Mouse (Mus musculus): ENCODE results near the gene Ncf1. TPM values are rescaled to one million over a fixed set of nuclear protein-coding genes. Genes with fewer than 3 reads are reported as not detected.

Gene Ncf1
- polyA plus RNA-seq, 1 experiment: 3.0 TPM

- no peak for TF ChIP-seq POLR2A (IDR thresholded peaks at IDR 0.05; ENCODE audit: borderline replicate concordance, insufficient read depth, low read length)
- Histone ChIP-seq H3K27ac (ENCODE audit: insufficient read depth, low read length) (no peak overlapping the region), H3K27me3 (ENCODE audit: control insufficient read depth, insufficient read depth, low read length) (no peaks in the 10 kb centered on the region), H3K4me3 (replicated peaks; ENCODE audit: insufficient read depth, low read depth, low read length) (no peak overlapping the region), H3K4me1 (ENCODE audit: control insufficient read depth, insufficient read depth, low read length) (no peaks in the 10 kb centered on the region)
- 73% methylated on average over 30 of the region's 30 CpGs for WGBS
- DNase-seq: no peak
Measured at GRCm38 (mm10) chr5:134225110-134225901, 4.1 kb downstream of the Ncf1 start.

GRCm38 (mm10) chr5:134221708-134222150 lies 7.7 kb downstream of the Ncf1 start:
- TF ChIP-seq CTCF (IDR thresholded peaks at IDR 0.05; ENCODE audit: borderline replicate concordance, insufficient read depth, low read depth, low read length): no peak
- no peak for TF ChIP-seq POLR2A (IDR thresholded peaks at IDR 0.05; ENCODE audit: borderline replicate concordance, insufficient read depth, low read length)
- DNase-seq: no peak
- H3K4me3 ChIP-seq (replicated peaks; ENCODE audit: insufficient read depth, low read depth, low read length): no peak overlapping the region
- no peaks in the 10 kb centered on the region for H3K27me3 ChIP-seq (ENCODE audit: control insufficient read depth, insufficient read depth, low read length)
- no peaks in the 10 kb centered on the region for H3K4me1 ChIP-seq (ENCODE audit: control insufficient read depth, insufficient read depth, low read length)
- 6% methylated on average over 36 of the region's 36 CpGs for WGBS
- no peak overlapping the region for H3K27ac ChIP-seq (ENCODE audit: insufficient read depth, low read length)

- no peak for DNase-seq
- 60% methylated on average over 4 of the region's 4 CpGs for whole genome bisulfite sequencing
- H3K27me3 ChIP-seq (ENCODE audit: control insufficient read depth, insufficient read depth, low read length): no peaks in the 10 kb centered on the region
- TF ChIP-seq CTCF (IDR thresholded peaks at IDR 0.05; ENCODE audit: borderline replicate concordance, insufficient read depth, low read depth, low read length): no peak
- no peak for TF ChIP-seq POLR2A (IDR thresholded peaks at IDR 0.05; ENCODE audit: borderline replicate concordance, insufficient read depth, low read length)
- H3K4me1 ChIP-seq (ENCODE audit: control insufficient read depth, insufficient read depth, low read length): no peaks in the 10 kb centered on the region
- no peak overlapping the region for H3K4me3 ChIP-seq (replicated peaks; ENCODE audit: insufficient read depth, low read depth, low read length)
- H3K27ac ChIP-seq (ENCODE audit: insufficient read depth, low read length): no peak overlapping the region
Measured at GRCm38 (mm10) chr5:134221278-134221677, 8.1 kb downstream of the Ncf1 start.

- no peak for DNase-seq
- Histone ChIP-seq H3K4me3 (replicated peaks; ENCODE audit: insufficient read depth, low read depth, low read length) (no peak overlapping the region), H3K27me3 (ENCODE audit: control insufficient read depth, insufficient read depth, low read length) (no peaks in the 10 kb centered on the region), H3K4me1 (ENCODE audit: control insufficient read depth, insufficient read depth, low read length) (no peaks in the 10 kb centered on the region), H3K27ac (ENCODE audit: insufficient read depth, low read length) (no peak overlapping the region)
- no peak for TF ChIP-seq CTCF (IDR thresholded peaks at IDR 0.05; ENCODE audit: borderline replicate concordance, insufficient read depth, low read depth, low read length)
- TF ChIP-seq POLR2A (IDR thresholded peaks at IDR 0.05; ENCODE audit: borderline replicate concordance, insufficient read depth, low read length): no peak
- 89% methylated on average over 7 of the region's 7 CpGs for WGBS
Measured at GRCm38 (mm10) chr5:134217900-134218299, 11.5 kb downstream of the Ncf1 start.

- TF ChIP-seq POLR2A (IDR thresholded peaks at IDR 0.05; ENCODE audit: borderline replicate concordance, insufficient read depth, low read length) (no peak), CTCF (IDR thresholded peaks at IDR 0.05; ENCODE audit: borderline replicate concordance, insufficient read depth, low read depth, low read length) (no peak)
- no peak for DNase-seq
- WGBS: 9% methylated on average over 12 of the region's 12 CpGs
- Histone ChIP-seq H3K4me3 (replicated peaks; ENCODE audit: insufficient read depth, low read depth, low read length) (no peak overlapping the region), H3K27me3 (ENCODE audit: control insufficient read depth, insufficient read depth, low read length) (no peaks in the 10 kb centered on the region), H3K4me1 (ENCODE audit: control insufficient read depth, insufficient read depth, low read length) (no peaks in the 10 kb centered on the region), H3K27ac (ENCODE audit: insufficient read depth, low read length) (no peak overlapping the region)
Measured at GRCm38 (mm10) chr5:134214021-134214806, 15.2 kb downstream of the Ncf1 start.

- no peak for TF ChIP-seq CTCF (IDR thresholded peaks at IDR 0.05; ENCODE audit: borderline replicate concordance, insufficient read depth, low read depth, low read length)
- WGBS: 41% methylated on average over 11 of the region's 11 CpGs
- no peak overlapping the region for H3K4me3 ChIP-seq (replicated peaks; ENCODE audit: insufficient read depth, low read depth, low read length)
Measured at GRCm38 (mm10) chr5:134209931-134210554, 19.4 kb downstream of the Ncf1 start.

GRCm38 (mm10) chr5:134206721-134207120 lies 22.7 kb downstream of the Ncf1 start:
- H3K4me3 ChIP-seq (replicated peaks; ENCODE audit: insufficient read depth, low read depth, low read length): no peak overlapping the region
- no peaks in the 10 kb centered on the region for H3K4me1 ChIP-seq (ENCODE audit: control insufficient read depth, insufficient read depth, low read length)
- H3K27ac ChIP-seq (ENCODE audit: insufficient read depth, low read length): no peak overlapping the region
- H3K27me3 ChIP-seq (ENCODE audit: control insufficient read depth, insufficient read depth, low read length): no peaks in the 10 kb centered on the region
- no peak for TF ChIP-seq CTCF (IDR thresholded peaks at IDR 0.05; ENCODE audit: borderline replicate concordance, insufficient read depth, low read depth, low read length)
- TF ChIP-seq POLR2A (IDR thresholded peaks at IDR 0.05; ENCODE audit: borderline replicate concordance, insufficient read depth, low read length): no peak
- no peak for DNase-seq
- WGBS: 83% methylated on average over 10 of the region's 10 CpGs

More at GRCm38 (mm10) chr5:134209931-134210554, 19.4 kb downstream of the Ncf1 start:
- no peak for DNase-seq
- H3K4me1 ChIP-seq (ENCODE audit: control insufficient read depth, insufficient read depth, low read length): no peaks in the 10 kb centered on the region
- H3K27ac ChIP-seq (ENCODE audit: insufficient read depth, low read length): no peak overlapping the region
- H3K27me3 ChIP-seq (ENCODE audit: control insufficient read depth, insufficient read depth, low read length): no peaks in the 10 kb centered on the region

All from cerebellum, adult 2 months (tissue).